In genomic region chrX:57327668-57328338, GRCm38 (mm10) we compare ENCODE assay signal across 25 mouse cellular contexts.
"Had no signal": no experiment of that assay in that cellular context is flagged by ENCODE, and none has a peak within 500 bp of the region (broad histone marks: within the 10 kb centered on the region; RNA-seq: fewer than 3 reads in every experiment).

No protein-coding gene starts in this region.

- H3K27ac ChIP-seq: heart, embryonic 13.5 days; heart, embryonic 15.5 days; hindbrain, embryonic 13.5 days; hindbrain, embryonic 15.5 days; hindbrain, postnatal 0 days; kidney, embryonic 15.5 days; kidney, postnatal 0 days; limb, embryonic 13.5 days had no signal

- H3K4me1 ChIP-seq: heart, embryonic 15.5 days; hindbrain, embryonic 13.5 days; hindbrain, embryonic 15.5 days; kidney, embryonic 15.5 days; limb, embryonic 13.5 days had no signal

- H3K27me3 ChIP-seq: heart, embryonic 13.5 days; heart, embryonic 15.5 days; hindbrain, embryonic 13.5 days; hindbrain, embryonic 15.5 days; limb, embryonic 13.5 days had no signal

- H3K4me2 ChIP-seq: heart, embryonic 11.5 days; hindbrain, embryonic 13.5 days; kidney, embryonic 15.5 days; limb, embryonic 13.5 days had no signal

- ATAC-seq: forebrain, postnatal 0 days; intestine, embryonic 16.5 days had no signal

- H3K4me3 ChIP-seq: heart, adult 2 months; heart, embryonic 13.5 days; heart, embryonic 15.5 days; hindbrain, embryonic 13.5 days; hindbrain, embryonic 15.5 days; kidney, embryonic 15.5 days; limb, embryonic 13.5 days had no signal

- H3K36me3 ChIP-seq: heart, embryonic 13.5 days; heart, embryonic 15.5 days; hindbrain, embryonic 13.5 days; hindbrain, embryonic 15.5 days; kidney, embryonic 15.5 days; limb, embryonic 13.5 days had no signal

- H3K9me3 ChIP-seq: heart, embryonic 13.5 days; heart, embryonic 15.5 days; hindbrain, embryonic 13.5 days; hindbrain, embryonic 15.5 days; kidney, embryonic 15.5 days; limb, embryonic 13.5 days had no signal

- DNase-seq: forebrain, postnatal 0 days; gastrocnemius, postnatal 14 days; gastrocnemius, postnatal 36 days; heart, adult 11 months; heart, adult 2 months; heart, postnatal 14 days; heart, postnatal 36 days; kidney, adult 11 months; kidney, adult 2 months; kidney, adult 9 months; kidney, postnatal 14 days; kidney, postnatal 36 days; layer of hippocampus, adult 9-11 months; layer of hippocampus, postnatal 36 days; left cerebral cortex, postnatal 4 days had no signal

- H3K9ac ChIP-seq: forebrain, postnatal 0 days; heart, embryonic 13.5 days; heart, embryonic 15.5 days; hindbrain, embryonic 13.5 days; hindbrain, embryonic 15.5 days; kidney, embryonic 15.5 days; limb, embryonic 13.5 days had no signal
